Mouse (Mus musculus) C2C12 (cell line): ENCODE measurements at regions not wholly inside any gene's neighbourhood (a gene's known extent, or its start where the extent isn't known, plus 50 kb on each side); places are given as distances from the start of the nearest gene placed in this dataset.

Experiments used
- CTCF ChIP-seq: IDR thresholded peaks from one replicate; pipeline ENCODE4 v1.5.1; 2011; ENCODE audit not compliant: control insufficient read depth, insufficient read depth, insufficient read length
- FOSL1 ChIP-seq: IDR thresholded peaks from one replicate; pipeline ENCODE4 v1.8.0; 2011; ENCODE audit warnings: mild to moderate bottlenecking, low read length; ENCODE audit not compliant: poor library complexity, insufficient read depth, severe bottlenecking
- MAX ChIP-seq: IDR thresholded peaks from one replicate; pipeline ENCODE4 v1.6.1; 2011; ENCODE audit warnings: mild to moderate bottlenecking, control low read depth
- USF1 ChIP-seq: IDR thresholded peaks from one replicate; pipeline ENCODE4 v1.6.1; 2011; ENCODE audit warnings: low read depth, mild to moderate bottlenecking, control low read depth, moderate library complexity

DNA sequence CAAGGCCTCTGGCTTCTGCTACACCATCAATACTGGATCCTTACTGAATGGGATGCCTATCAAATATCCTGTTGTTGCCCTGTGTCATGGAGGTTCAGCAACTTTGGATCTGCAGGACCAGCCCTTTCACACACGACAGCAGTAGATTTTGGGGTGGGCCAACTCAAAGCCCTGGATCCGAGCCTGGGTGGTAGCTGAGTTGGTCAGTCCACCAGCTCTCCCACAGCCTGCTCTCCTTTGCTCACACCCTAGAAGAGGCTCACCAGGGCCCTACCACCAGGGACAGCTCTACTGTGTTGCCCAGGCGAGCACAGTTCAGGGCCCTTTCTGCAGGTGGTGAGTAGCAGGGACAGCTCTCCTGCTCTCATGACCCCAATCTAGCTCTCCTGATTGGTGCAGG lies 192.6 kb downstream of the Spata18 start:
- no peak for TF ChIP-seq CTCF
- TF ChIP-seq USF1 = no peak
- no peak for TF ChIP-seq MAX
- TF ChIP-seq FOSL1 = no peak
